Mouse (Mus musculus) MEL-GATA-1-ER (cell line): ENCODE measurements around the gene Gm10096.
"Not testable (repeated sequence)": the region's sequence is repeated elsewhere in the genome, so short reads cannot be mapped to it uniquely, and the experiment has no call there.

Experiments used
- DNase-seq: peaks from one replicate; pipeline ENCODE4 v3.0.0-alpha.2; 2012; ENCODE audit warnings: low read depth; ENCODE audit errors: extremely low read depth

The Gm10096 gene

DNA sequence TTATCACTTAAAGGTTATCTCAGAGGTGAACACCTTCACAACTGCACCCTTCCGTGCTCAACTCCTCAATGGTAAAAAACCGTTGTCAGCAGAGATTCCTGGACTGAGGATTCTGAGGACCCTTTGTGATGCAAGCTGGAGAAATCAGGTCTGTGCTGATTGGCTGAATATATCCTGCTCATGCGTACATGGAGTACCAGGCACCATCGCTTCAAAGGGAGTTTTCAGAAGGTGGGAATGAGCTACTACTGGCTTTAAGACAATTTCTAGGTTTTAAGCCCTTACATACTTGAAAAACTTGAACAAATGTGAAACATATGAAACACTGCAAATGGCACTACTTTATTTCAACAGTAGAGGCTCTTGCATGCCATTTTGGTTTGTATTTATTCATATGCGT, at the start of gene Gm10096:
Gm10096 (minus strand) TSS at position 101 of the 400 bp plus-strand sequence.
- not testable (repeated sequence) for DNase-seq
